Mouse (Mus musculus) forebrain, embryonic 10.5 days (tissue): ENCODE results near the gene Lck. TPM values are rescaled to one million over a fixed set of nuclear protein-coding genes. Genes with fewer than 3 reads are reported as not detected.

Source experiments
- DNase-seq: peaks from one replicate; pipeline ENCODE4 v3.0.0-alpha.2; 2017; ENCODE audit warnings: low spot score; ENCODE audit errors: extremely low spot score
- H3K27ac ChIP-seq: fragments of 300-500 bp; sonication (generic); 2 replicates; pipeline ENCODE4 v1.5.1; 2016; ENCODE audit warnings: mild to moderate bottlenecking
- H3K27me3 ChIP-seq: fragments of 300-500 bp; sonication (generic); 2 replicates; pipeline ENCODE4 v1.6.1; 2016; ENCODE audit warnings: mild to moderate bottlenecking; ENCODE audit not compliant: poor library complexity, severe bottlenecking
- H3K36me3 ChIP-seq: fragments of 300-500 bp; sonication (generic); replicated peaks from 2 replicates; pipeline ENCODE4 v1.6.1; 2016; ENCODE audit warnings: mild to moderate bottlenecking, moderate library complexity
- H3K4me1 ChIP-seq: fragments of 300-500 bp; sonication (generic); 2 replicates; pipeline ENCODE4 v1.6.1; 2016
- H3K4me3 ChIP-seq: fragments of 300-500 bp; sonication (generic); 2 replicates; pipeline ENCODE4 v1.5.1; 2016; ENCODE audit warnings: mild to moderate bottlenecking, moderate library complexity
- H3K9me3 ChIP-seq: fragments of 300-500 bp; sonication (generic); 2 replicates; pipeline ENCODE4 v1.6.1; 2016; ENCODE audit warnings: mild to moderate bottlenecking, moderate library complexity
- WGBS: fragments of 180-500 bp; shearing (Covaris S2); methylation state at CpG from one replicate; pipeline ENCODE4 v1.1.7; 2016; 5-methylcytosine and 5-hydroxymethylcytosine counted together
- polyA plus RNA-seq: library from polyadenylated mRNA; unstranded; fragments of >200 nt; fragmentation: Nextera tagmentation; extraction: Ambion mirVana; gene quantifications from 2 replicates; pipeline ENCODE4 v1.2.1, GENCODE M21; 2016

The Lck gene
- polyA plus RNA-seq, 1 experiment from 2014 or later: 15.7 TPM

GRCm38 (mm10) chr4:129508834-129509600 lies 64.4 kb downstream of the Lck start:
- 0 out of 2 replicates have a peak overlapping the region, but pooled peaks have one; percentile 25 for H3K27ac ChIP-seq
- no peaks in the 10 kb centered on the region for H3K36me3 ChIP-seq
- H3K4me1 ChIP-seq: peaks cover 49% of the 10 kb centered on the region
- no peaks in the 10 kb centered on the region for H3K27me3 ChIP-seq
- no peaks in the 10 kb centered on the region for H3K9me3 ChIP-seq
- H3K4me3 ChIP-seq: no peak overlapping the region
- WGBS: 78% methylated on average over 15 of the region's 15 CpGs
- DNase-seq: no peak

- Histone ChIP-seq H3K36me3 (no peaks in the 10 kb centered on the region), H3K4me1 (peaks cover 50% of the 10 kb centered on the region), H3K27ac (no peak overlapping the region), H3K9me3 (no peaks in the 10 kb centered on the region), H3K27me3 (no peaks in the 10 kb centered on the region), H3K4me3 (no peak overlapping the region)
- DNase-seq: no peak
- 74% methylated on average over 3 of the region's 3 CpGs for WGBS
These were observed 65.3 kb downstream of the Lck start for GRCm38 (mm10) chr4:129508237-129508515.

- WGBS: 71% methylated on average over 9 of the region's 10 CpGs
- no peaks in the 10 kb centered on the region for H3K9me3 ChIP-seq
- DNase-seq: no peak
- H3K36me3 ChIP-seq: no peaks in the 10 kb centered on the region
- H3K4me3 ChIP-seq: no peak overlapping the region
- H3K27me3 ChIP-seq: no peaks in the 10 kb centered on the region
- H3K27ac ChIP-seq: no peak overlapping the region
- H3K4me1 ChIP-seq: peaks cover 45% of the 10 kb centered on the region
These were observed 65.8 kb downstream of the Lck start for GRCm38 (mm10) chr4:129507434-129508236.

- Histone ChIP-seq H3K27me3 (no peaks in the 10 kb centered on the region), H3K4me3 (no peak overlapping the region), H3K27ac (no peak overlapping the region), H3K4me1 (peaks cover 40% of the 10 kb centered on the region), H3K9me3 (no peaks in the 10 kb centered on the region), H3K36me3 (no peaks in the 10 kb centered on the region)
- 82% methylated on average over 3 of the region's 3 CpGs for WGBS
- DNase-seq: no peak
These were observed 67.9 kb downstream of the Lck start for GRCm38 (mm10) chr4:129505511-129505910.

GRCm38 (mm10) chr4:129502901-129503444 lies 70.5 kb downstream of the Lck start:
- H3K9me3 ChIP-seq: no peaks in the 10 kb centered on the region
- H3K27me3 ChIP-seq: no peaks in the 10 kb centered on the region; the same call in 1 of the 2 replicates
- H3K4me3 ChIP-seq: no peak overlapping the region
- DNase-seq: no peak
- no peaks in the 10 kb centered on the region for H3K36me3 ChIP-seq
- WGBS: 81% methylated on average over 11 of the region's 11 CpGs
- no peak overlapping the region for H3K27ac ChIP-seq
- H3K4me1 ChIP-seq: peaks cover 45% of the 10 kb centered on the region

GRCm38 (mm10) chr4:129502327-129502888 lies 71.0 kb downstream of the Lck start:
- H3K9me3 ChIP-seq: no peaks in the 10 kb centered on the region
- no peak for DNase-seq
- H3K4me3 ChIP-seq: no peak overlapping the region
- peaks cover 45% of the 10 kb centered on the region for H3K4me1 ChIP-seq
- no peak overlapping the region for H3K27ac ChIP-seq
- H3K36me3 ChIP-seq: no peaks in the 10 kb centered on the region
- no peaks in the 10 kb centered on the region; the same call in 1 of the 2 replicates for H3K27me3 ChIP-seq
- 81% methylated on average over 9 of the region's 9 CpGs for WGBS

GRCm38 (mm10) chr4:129500607-129501566 lies 72.6 kb downstream of the Lck start:
- H3K4me1 ChIP-seq: peaks cover 56% of the 10 kb centered on the region
- 1% methylated on average over 48 of the region's 49 CpGs for WGBS
- peak; percentile 95 for DNase-seq

GRCm38 (mm10) chr4:129500017-129500416 lies 73.4 kb downstream of the Lck start:
- Histone ChIP-seq H3K27me3 (no peaks in the 10 kb centered on the region; the same call in 1 of the 2 replicates), H3K36me3 (no peaks in the 10 kb centered on the region), H3K4me3 (peak overlapping the region; percentile 59), H3K4me1 (peaks cover 60% of the 10 kb centered on the region), H3K9me3 (no peaks in the 10 kb centered on the region), H3K27ac (peak overlapping the region; percentile 86)
- 74% methylated on average over 8 of the region's 8 CpGs for WGBS
- DNase-seq: no peak

More at GRCm38 (mm10) chr4:129500607-129501566, 72.6 kb downstream of the Lck start:
- no peaks in the 10 kb centered on the region; the same call in 1 of the 2 replicates for H3K27me3 ChIP-seq
- peak overlapping the region; percentile 86 for H3K27ac ChIP-seq
- peak overlapping the region; percentile 59 for H3K4me3 ChIP-seq
- no peaks in the 10 kb centered on the region for H3K9me3 ChIP-seq
- no peaks in the 10 kb centered on the region for H3K36me3 ChIP-seq

- Histone ChIP-seq H3K36me3 (no peaks in the 10 kb centered on the region), H3K27me3 (no peaks in the 10 kb centered on the region; the same call in 1 of the 2 replicates), H3K4me3 (no peak overlapping the region), H3K4me1 (peaks cover 56% of the 10 kb centered on the region), H3K27ac (peak overlapping the region; percentile 69; the same call in 1 of the 2 replicates), H3K9me3 (no peaks in the 10 kb centered on the region)
- no peak for DNase-seq
- WGBS: 75% methylated on average over 3 of the region's 3 CpGs
These were observed 74.5 kb downstream of the Lck start for GRCm38 (mm10) chr4:129498941-129499340.
